Mouse (Mus musculus) T-helper 1 cell (primary cell): Measurements from ENCODE around the gene Gm6583.
"Not testable (repeated sequence)": the region's sequence is repeated elsewhere in the genome, so short reads cannot be mapped to it uniquely, and the experiment has no call there.

Experiments
- in situ Hi-C: fragments of 300-600 bp; cut with MboI, MseI; formaldehyde crosslinking; loops from one replicate; pipeline ENCODE4 v1.15.1; 2025; ENCODE audit warnings: high pct_unique_total_duplicates

The Gm6583 gene

GRCm38 (mm10) chr5:112325546-112326445 lies 30.0 kb downstream of the Gm6583 start, which contains the start of gene Tfip11:
Tfip11 (plus strand) TSS chr5:112326358.
- in situ Hi-C loops: loop anchor here (10.0 kb wide), 1 partner anchor 1061 kb away; no protein-coding TSS in a partner anchor

DNA sequence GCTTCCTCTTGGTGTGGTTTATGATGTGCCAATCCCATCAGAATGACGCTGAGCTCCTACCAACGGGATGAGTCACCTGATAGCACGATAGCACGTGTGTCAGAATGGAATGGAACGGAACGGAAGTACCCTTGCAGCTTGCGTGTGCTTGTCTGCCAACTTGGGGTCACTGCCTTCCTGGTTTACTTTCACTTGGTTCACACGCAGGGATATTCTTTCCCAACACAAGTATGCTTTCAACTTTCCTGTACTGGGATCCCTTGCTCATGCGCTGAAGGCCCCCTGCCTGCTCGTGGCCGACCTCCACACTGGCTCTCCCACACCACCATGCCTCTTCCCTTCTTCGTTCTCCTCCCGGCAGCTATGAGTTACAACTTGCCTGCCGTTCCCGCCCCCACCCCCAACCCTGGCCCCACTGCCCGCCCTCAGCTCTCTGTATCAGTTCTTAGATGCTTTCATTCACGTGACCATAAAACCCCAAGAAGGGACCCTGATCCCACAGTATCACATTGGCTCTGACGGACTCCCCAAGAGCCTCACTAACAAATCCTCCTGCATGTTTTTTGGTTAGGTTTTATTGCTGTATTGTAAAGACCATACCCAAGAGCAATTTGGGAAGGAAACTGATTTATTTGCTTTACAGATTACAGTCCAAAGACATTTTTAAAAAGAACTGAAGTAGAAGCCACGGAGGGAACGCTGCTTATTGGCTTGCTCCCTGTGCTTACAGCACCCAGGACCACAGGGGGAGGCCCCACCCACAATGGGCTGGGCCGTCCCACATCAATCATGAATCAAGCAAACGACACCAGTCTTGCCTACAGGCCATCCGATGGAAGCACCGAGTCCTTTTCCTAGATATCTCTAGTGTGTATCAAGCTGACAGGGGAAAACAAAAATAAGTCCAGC lies 30.9 kb downstream of the Gm6583 start:
- in situ Hi-C loops: loop anchor here (10.0 kb wide), 1 partner anchor 1060 kb away; no protein-coding TSS in a partner anchor

- in situ Hi-C loops: loop anchor here (10.0 kb wide), 1 partner anchor 1058 kb away; no protein-coding TSS in a partner anchor
Measured at GRCm38 (mm10) chr5:112323246-112323645, 32.6 kb downstream of the Gm6583 start.

DNA sequence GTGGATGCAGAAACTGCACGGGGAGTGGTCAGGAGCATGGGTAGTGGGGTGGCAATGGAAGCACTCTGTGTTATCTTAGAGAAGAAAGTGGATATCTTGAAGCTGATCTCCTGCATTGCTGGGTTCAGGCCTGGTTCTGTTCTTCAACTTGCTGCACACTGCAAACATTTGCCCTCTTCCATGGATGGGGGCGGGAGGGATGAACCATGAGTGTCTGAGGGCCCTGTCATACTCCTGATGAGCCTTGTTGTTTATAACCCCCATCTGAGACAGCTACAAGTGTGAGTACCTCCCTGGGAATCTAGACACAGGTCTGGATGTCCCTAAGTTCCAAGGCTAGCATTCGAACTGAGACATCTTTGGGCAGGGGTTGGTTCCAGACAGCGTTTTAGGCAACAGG lies 34.5 kb downstream of the Gm6583 start:
- in situ Hi-C loops: loop anchor here (10.0 kb wide), 1 partner anchor 1057 kb away; no protein-coding TSS in a partner anchor

GRCm38 (mm10) chr5:112320936-112321335 lies 34.9 kb downstream of the Gm6583 start:
- in situ Hi-C loops: loop anchor here (10.0 kb wide), 1 partner anchor 1056 kb away; no protein-coding TSS in a partner anchor

GRCm38 (mm10) chr5:112320379-112320778 lies 35.5 kb downstream of the Gm6583 start:
- in situ Hi-C loops: loop anchor here (10.0 kb wide), 1 partner anchor 1056 kb away; no protein-coding TSS in a partner anchor

DNA sequence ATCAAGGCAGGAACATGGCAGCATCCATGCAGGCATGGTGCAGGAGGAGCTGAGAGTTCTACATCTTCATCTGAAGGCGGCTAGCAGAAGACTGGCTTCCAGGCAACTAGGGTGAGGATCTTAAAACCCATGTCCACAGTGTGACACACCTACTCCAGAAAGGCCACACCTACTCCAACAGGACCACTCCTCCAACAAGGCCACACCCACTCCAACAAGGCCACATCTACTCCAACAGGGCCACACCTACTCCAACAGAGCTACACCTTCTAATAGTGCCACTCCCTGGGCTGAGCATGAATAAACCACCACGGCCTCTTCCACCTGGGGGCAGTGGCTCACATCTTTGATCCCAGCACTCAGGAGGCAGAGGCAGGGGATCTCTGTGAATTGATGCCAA lies 36.5 kb downstream of the Gm6583 start:
- in situ Hi-C loops: not testable (repeated sequence)

DNA sequence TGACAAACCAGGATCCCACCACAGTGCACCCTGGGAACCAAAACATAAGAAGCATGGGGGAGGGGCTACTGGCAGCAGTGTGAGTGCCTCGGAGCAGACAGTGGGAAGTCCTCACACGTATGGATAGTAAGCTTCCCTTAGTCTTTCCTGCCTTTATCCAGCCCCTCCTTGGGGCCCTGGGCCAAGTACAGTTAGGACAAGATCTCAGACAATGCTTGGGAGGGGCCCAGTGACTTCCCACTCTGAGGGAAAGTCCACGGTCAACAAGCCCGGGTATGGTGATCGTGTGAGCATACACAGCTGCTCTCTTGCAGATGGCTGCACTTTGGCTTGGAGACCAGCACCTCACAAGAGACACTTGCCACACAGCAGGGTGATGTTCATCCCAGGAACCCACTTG lies 38.5 kb downstream of the Gm6583 start:
- in situ Hi-C loops: no loop called here

- in situ Hi-C loops: no loop called here
Measured at GRCm38 (mm10) chr5:112316468-112316867, 39.4 kb downstream of the Gm6583 start.

DNA sequence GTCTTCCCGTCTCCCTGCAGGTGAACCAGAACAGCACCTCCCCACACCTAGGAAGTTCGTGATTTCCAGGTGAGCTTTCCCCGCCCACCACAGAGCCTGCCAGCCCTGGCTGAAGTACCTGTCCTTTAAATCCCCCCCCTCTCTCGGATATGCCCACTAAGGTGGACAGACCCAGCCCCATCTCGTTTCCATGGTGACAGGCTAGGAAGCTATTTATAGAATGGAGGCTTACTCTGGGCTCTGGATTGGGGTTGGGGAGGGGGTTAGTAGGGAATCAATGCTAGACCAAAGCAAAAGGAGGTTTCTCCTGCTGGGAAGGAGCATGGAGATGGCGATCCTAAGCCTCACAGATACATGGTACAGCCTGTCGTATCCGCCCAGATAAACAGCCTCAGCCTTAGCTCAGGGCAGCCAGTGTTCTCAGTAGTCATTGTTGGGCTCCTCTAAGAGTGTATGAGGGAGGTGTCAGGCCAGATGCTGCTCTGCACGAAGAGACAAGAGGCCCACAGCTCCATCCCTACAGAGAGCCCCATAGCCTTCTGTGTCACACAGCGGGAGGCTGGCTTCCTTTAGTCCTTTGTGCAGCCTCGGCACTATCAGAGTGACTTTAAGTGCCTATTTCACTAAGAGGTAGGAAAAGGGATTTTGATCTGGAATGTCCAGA lies 42.5 kb downstream of the Gm6583 start:
- in situ Hi-C loops: no loop called here

DNA sequence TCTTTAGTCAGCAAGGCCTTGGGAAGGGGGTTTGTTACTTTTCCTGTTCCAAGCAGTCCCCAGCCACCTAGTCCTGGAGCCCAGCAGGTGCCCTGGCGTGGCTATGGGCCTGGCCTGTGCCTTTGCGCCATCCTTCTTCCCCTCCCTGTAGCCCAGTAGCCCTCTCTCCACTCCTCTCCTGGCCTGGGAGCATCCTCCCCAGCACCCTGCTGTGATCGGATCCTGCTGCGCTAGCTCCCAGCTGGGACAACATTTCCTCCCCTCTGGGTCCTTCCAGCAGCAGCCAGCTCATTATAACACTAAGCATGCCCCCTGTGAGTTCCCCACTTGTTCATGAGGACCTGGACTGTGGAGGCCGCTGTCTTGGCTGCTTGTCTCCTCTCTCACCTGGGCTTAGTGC lies 50.0 kb downstream of the Gm6583 start:
- in situ Hi-C loops: no loop called here
